In genomic region chr7:142443474-142443873, GRCm38 (mm10) we compare ENCODE assay signal across 18 mouse cellular contexts. TPM values are rescaled to one million over a fixed set of nuclear protein-coding genes. Genes with fewer than 3 reads are reported as not detected.
DNase-seq lines count a peak whose midpoint lies in the region; ATAC-seq and TF ChIP-seq lines count a peak whose summit lies in the region.
"Had no signal": no experiment of that assay in that cellular context is flagged by ENCODE, and none has a peak within 500 bp of the region (broad histone marks: within the 10 kb centered on the region; RNA-seq: fewer than 3 reads in every experiment).

No protein-coding gene starts in this region.

- no peak for TF ChIP-seq CTCF in CH12.LX (conservative IDR thresholded peaks at IDR 0.05 in 1 of 2, IDR thresholded peaks at IDR 0.05 in 1 of 2; ENCODE audit: low read depth in 2 of 2, low read length in 2 of 2)

- no peak for TF ChIP-seq EP300 in CH12.LX (IDR thresholded peaks at IDR 0.05; ENCODE audit: low read length)

- dilution Hi-C loops in CH12.LX (cut with MboI; ENCODE audit: extremely low pct_ligation_motif_present, extremely low pct_unique_long_range_greater_than_20kb, low sequenced_read_pairs): no loop called here

- no peaks in the 10 kb centered on the region for H3K36me3 ChIP-seq in liver, embryonic 15.5 days (replicated peaks)
- peaks cover 0 to 16% of the 10 kb centered on the region in 2 experiments for H3K36me3 ChIP-seq in CH12.LX (replicated peaks in 1 of 2; ENCODE audit: control insufficient read depth in 1 of 2, insufficient read depth in 1 of 2, low read length in 1 of 2)
- H3K36me3 ChIP-seq: limb, embryonic 12.5 days had no signal

- no peaks in the 10 kb centered on the region for H3K9me3 ChIP-seq in liver, embryonic 15.5 days (replicated peaks)
- no peaks in the 10 kb centered on the region for H3K9me3 ChIP-seq in CH12.LX (replicated peaks; ENCODE audit: low read length)
- H3K9me3 ChIP-seq: limb, embryonic 12.5 days had no signal

- H3K9ac ChIP-seq in liver, embryonic 15.5 days: no peak overlapping the region
- H3K9ac ChIP-seq in CH12.LX (ENCODE audit: insufficient read depth, low read depth): no peak overlapping the region
- H3K9ac ChIP-seq: hindbrain, embryonic 14.5 days; limb, embryonic 12.5 days had no signal

- H3K27ac ChIP-seq in liver, embryonic 15.5 days (replicated peaks): peak overlapping the region; percentile 61; the same call in 1 of the 2 replicates
- H3K27ac ChIP-seq in CH12.LX (ENCODE audit: insufficient read depth, low read depth): no peak overlapping the region; the same call in 1 of the 2 replicates
- H3K27ac ChIP-seq: hindbrain, embryonic 14.5 days; kidney, postnatal 0 days; left cerebral cortex, adult 2 months; limb, embryonic 12.5 days had no signal

- no peaks in the 10 kb centered on the region for H3K27me3 ChIP-seq in liver, embryonic 15.5 days
- no peaks in the 10 kb centered on the region for H3K27me3 ChIP-seq in CH12.LX (replicated peaks)
- H3K27me3 ChIP-seq: limb, embryonic 12.5 days had no signal

- peak; percentile 51 for DNase-seq in gastrocnemius, adult 18-20 months (ENCODE audit: low spot score)
- no peak for DNase-seq in gastrocnemius, postnatal 25 days
- DNase-seq in liver (no peak), CH12.LX (ENCODE audit: extremely low read depth) (peak; percentile 65)
- no peak for DNase-seq in kidney, postnatal 4 days
- DNase-seq: adrenal gland, postnatal 25 days; lung, adult 2 months; midbrain, embryonic 14.5 days had no signal

- no peak for TF ChIP-seq POLR2A in CH12.LX (IDR thresholded peaks at IDR 0.05; ENCODE audit: low read depth, low read length)

- no peak for ATAC-seq in liver, embryonic 15.5 days (ENCODE audit: insufficient read depth)
- 0 out of 2 replicates have a peak, but pooled peaks have one; percentile 36 for ATAC-seq in megakaryocyte-erythroid progenitor cell, adult 5-6 weeks (replicated peaks; ENCODE audit: low FRiP score, low TSS enrichment, poor library complexity, severe bottlenecking)
- ATAC-seq: forebrain, embryonic 14.5 days; intestine, postnatal 0 days had no signal

- no peak overlapping the region for H3K4me2 ChIP-seq in liver, embryonic 15.5 days
- H3K4me2 ChIP-seq in CH12.LX (ENCODE audit: insufficient read depth, low read depth, poor library complexity, severe bottlenecking): no peak overlapping the region
- H3K4me2 ChIP-seq: hindbrain, embryonic 14.5 days; limb, embryonic 12.5 days had no signal

- no peak for TF ChIP-seq RAD21 in CH12.LX (IDR thresholded peaks at IDR 0.05; ENCODE audit: low read depth, low read length)

- H3K4me1 ChIP-seq in liver, embryonic 15.5 days (replicated peaks): 0 out of 2 replicates have a peak, but pooled peaks cover 7% of the 10 kb centered on the region
- H3K4me1 ChIP-seq in CH12.LX (ENCODE audit: control insufficient read depth in 1 of 2, insufficient read depth in 2 of 2): peaks cover 37 to 59% of the 10 kb centered on the region in 2 experiments

- no peaks in the 10 kb centered on the region for H3K79me2 ChIP-seq in CH12.LX (replicated peaks; ENCODE audit: control insufficient read depth, extremely low read depth, insufficient read depth, poor library complexity, severe bottlenecking)

- no peak overlapping the region for H3K4me3 ChIP-seq in liver, embryonic 15.5 days (replicated peaks)
- peak overlapping the region in 1 of 3 experiments; percentile 48 for H3K4me3 ChIP-seq in CH12.LX (replicated peaks in 1 of 3; ENCODE audit: low read depth in 2 of 3, low read length in 2 of 3, poor library complexity in 1 of 3)
- H3K4me3 ChIP-seq: left cerebral cortex, adult 2 months; limb, embryonic 12.5 days had no signal

- 65% methylated on average over 5 of the region's 5 CpGs for WGBS in liver, embryonic 15.5 days (ENCODE audit: insufficient replicate concordance)

- in situ Hi-C loops in CH12.LX (cut with MboI; ENCODE audit: low pct_ligation_motif_present, low pct_unique_long_range_greater_than_20kb, low sequenced_read_pairs): loop anchor here (5.0 kb wide), 2 partner anchors 54 to 234 kb away; partner anchors contain the start of gene Tnnt3

TF ChIP-seq in CH12.LX, 34 proteins besides CTCF, POLR2A, EP300 and RAD21:
- TF ChIP-seq MXI1 (IDR thresholded peaks at IDR 0.05; ENCODE audit: low read depth, low read length) (peak; percentile 67), USF2 (conservative IDR thresholded peaks at IDR 0.05; ENCODE audit: low read depth, low read length) (no peak), RCOR1 (conservative IDR thresholded peaks at IDR 0.05; ENCODE audit: low read depth, low read length) (no peak), ETS1 (conservative IDR thresholded peaks at IDR 0.05; ENCODE audit: low read depth, low read length) (no peak), HCFC1 (IDR thresholded peaks at IDR 0.05; ENCODE audit: low read depth, low read length) (no peak)

RNA-seq across cellular contexts. Expression of gene Tnni2, which starts 1.9 kb away (rescaled TPM):
- total RNA-seq in gastrocnemius, adult 18-20 months (2021): over 10,000 TPM; 19,257 to 20,060 TPM
- over 10,000 TPM; 16,193 to 17,938 TPM for total RNA-seq in gastrocnemius, postnatal 25 days (2021)
- 17.6 and 29.3 TPM in 2 replicates for polyA plus RNA-seq in liver, embryonic 15.5 days (2015; fragmentation: Nextera tagmentation; extraction: Ambion mirVana)
- total RNA-seq in CH12.LX (2012; rRNA removed) (35.0 and 50.1 TPM in 2 replicates), CH12.LX (2014; rRNA removed) (74.0 and 77.4 TPM in 2 replicates)
- polyA plus RNA-seq in CH12.LX (2012; ENCODE audit: insufficient read length, low read depth): 88.1 and 154 TPM in 2 replicates
- total RNA-seq in megakaryocyte-erythroid progenitor cell, adult 5-6 weeks (2014; fragmentation: Nextera tagmentation): not detected in 2 replicates
- 0.99 and 18.9 TPM in 2 replicates for total RNA-seq in megakaryocyte-erythroid progenitor cell, adult 5-6 weeks (2017)
- total RNA-seq: adrenal gland, postnatal 25 days had no signal
- polyA plus RNA-seq: midbrain, embryonic 14.5 days had no signal

RNA-seq across cellular contexts. Expression of gene Syt8, which starts 8.8 kb away (rescaled TPM):
- total RNA-seq in gastrocnemius, adult 18-20 months (2021): not detected
- total RNA-seq in gastrocnemius, postnatal 25 days (2021): not detected
- 0.13 TPM in 1 of 2 replicates, not detected in the other for polyA plus RNA-seq in liver, embryonic 15.5 days (2015; fragmentation: Nextera tagmentation; extraction: Ambion mirVana)
- total RNA-seq in CH12.LX (2012; rRNA removed) (not detected in 2 replicates), CH12.LX (2014; rRNA removed) (not detected in 2 replicates)
- polyA plus RNA-seq in CH12.LX (2012; ENCODE audit: insufficient read length, low read depth): not detected in 2 replicates
- 2.0 TPM in 1 of 2 replicates, not detected in the other for total RNA-seq in megakaryocyte-erythroid progenitor cell, adult 5-6 weeks (2014; fragmentation: Nextera tagmentation)
- not detected in 2 replicates for total RNA-seq in megakaryocyte-erythroid progenitor cell, adult 5-6 weeks (2017)
- total RNA-seq: adrenal gland, postnatal 25 days; left cerebral cortex, adult 2 months had no signal
- polyA plus RNA-seq: forebrain, embryonic 14.5 days; heart, postnatal 0 days; hindbrain, embryonic 14.5 days; midbrain, embryonic 14.5 days had no signal

RNA-seq across cellular contexts. Expression of gene Lsp1, which starts 17.1 kb away (rescaled TPM):
- total RNA-seq in gastrocnemius, adult 18-20 months (2021): 10 to 100 TPM; 30.3 to 38.4 TPM
- total RNA-seq in gastrocnemius, postnatal 25 days (2021): 10 to 100 TPM; 43.2 to 60.3 TPM
- polyA plus RNA-seq in liver, embryonic 15.5 days (2015; fragmentation: Nextera tagmentation; extraction: Ambion mirVana): 24.5 and 27.8 TPM in 2 replicates
- 314 and 364 TPM in 2 replicates for total RNA-seq in CH12.LX (2012; rRNA removed)
- total RNA-seq in CH12.LX (2014; rRNA removed): 367 and 377 TPM in 2 replicates
- 715 and 732 TPM in 2 replicates for polyA plus RNA-seq in CH12.LX (2012; ENCODE audit: insufficient read length, low read depth)
- 16.9 and 39.8 TPM in 2 replicates for total RNA-seq in megakaryocyte-erythroid progenitor cell, adult 5-6 weeks (2014; fragmentation: Nextera tagmentation)
- 12.1 and 42.5 TPM in 2 replicates for total RNA-seq in megakaryocyte-erythroid progenitor cell, adult 5-6 weeks (2017)

RNA-seq across cellular contexts. Expression of gene Tnnt3, which starts 55.2 kb away (rescaled TPM):
- over 10,000 TPM; 35,269 to 35,976 TPM for total RNA-seq in gastrocnemius, adult 18-20 months (2021)
- total RNA-seq in gastrocnemius, postnatal 25 days (2021): over 10,000 TPM; 28,170 to 31,317 TPM
- 14.3 and 24.5 TPM in 2 replicates for polyA plus RNA-seq in liver, embryonic 15.5 days (2015; fragmentation: Nextera tagmentation; extraction: Ambion mirVana)
- total RNA-seq in CH12.LX (2012; rRNA removed): 1.5 and 3.1 TPM in 2 replicates
- total RNA-seq in CH12.LX (2014; rRNA removed): 3.3 and 4.1 TPM in 2 replicates
- 13.3 and 16.9 TPM in 2 replicates for polyA plus RNA-seq in CH12.LX (2012; ENCODE audit: insufficient read length, low read depth)
- not detected in 2 replicates for total RNA-seq in megakaryocyte-erythroid progenitor cell, adult 5-6 weeks (2014; fragmentation: Nextera tagmentation)
- not detected in 2 replicates for total RNA-seq in megakaryocyte-erythroid progenitor cell, adult 5-6 weeks (2017)
- total RNA-seq: adrenal gland, postnatal 25 days; left cerebral cortex, adult 2 months had no signal
- polyA plus RNA-seq: small intestine, adult 2 months had no signal

RNA-seq across cellular contexts. Expression of gene Ctsd, which starts 55.6 kb away (rescaled TPM):
- total RNA-seq in gastrocnemius, adult 18-20 months (2021): 100 to 1,000 TPM; 445 to 450 TPM
- 100 to 1,000 TPM; 317 to 434 TPM for total RNA-seq in gastrocnemius, postnatal 25 days (2021)
- polyA plus RNA-seq in liver, embryonic 15.5 days (2015; fragmentation: Nextera tagmentation; extraction: Ambion mirVana): 377 and 446 TPM in 2 replicates
- total RNA-seq in CH12.LX (2012; rRNA removed) (100 and 107 TPM in 2 replicates), CH12.LX (2014; rRNA removed) (54.2 and 61.2 TPM in 2 replicates)
- 97.6 and 104 TPM in 2 replicates for polyA plus RNA-seq in CH12.LX (2012; ENCODE audit: insufficient read length, low read depth)
- 129 and 174 TPM in 2 replicates for total RNA-seq in megakaryocyte-erythroid progenitor cell, adult 5-6 weeks (2014; fragmentation: Nextera tagmentation)
- total RNA-seq in megakaryocyte-erythroid progenitor cell, adult 5-6 weeks (2017): 136 and 174 TPM in 2 replicates

Comparison
In these comparisons a context has a peak if more than half of its experiments do, and no peak if none do; other contexts are left out.
1. DNase-seq: peak in gastrocnemius, adult 18-20 months (single experiment) and CH12.LX (single experiment); none in gastrocnemius, postnatal 25 days (single experiment), liver (single experiment) and kidney, postnatal 4 days (0 of 2).
2. RNA of gene Tnni2, which starts 1.9 kb away (total RNA-seq): 19,257 to 20,060 TPM in gastrocnemius, adult 18-20 months and 16,193 to 17,938 TPM in gastrocnemius, postnatal 25 days; 35.0 to 77.4 TPM in CH12.LX and 0.99 to 18.9 TPM in megakaryocyte-erythroid progenitor cell, adult 5-6 weeks; every median in the first group is over 100 times any median in the second.
3. RNA of gene Lsp1, which starts 17.1 kb away (total RNA-seq): 314 to 377 TPM in CH12.LX; 43.2 to 60.3 TPM in gastrocnemius, postnatal 25 days, 12.1 to 42.5 TPM in megakaryocyte-erythroid progenitor cell, adult 5-6 weeks and 30.3 to 38.4 TPM in gastrocnemius, adult 18-20 months; every median in the first group is over 4 times any median in the second.